Mouse (Mus musculus) megakaryocyte, embryonic 14.5 days (primary cell): ENCODE results near the gene Spata5.

Experiments
- FLI1 ChIP-seq: IDR thresholded peaks from 2 replicates; pipeline ENCODE4 v1.6.1; 2012; ENCODE audit warnings: low read length, inconsistent platforms, mixed read lengths
- GATA1 ChIP-seq: IDR thresholded peaks from 3 replicates; pipeline ENCODE4 v1.6.1; 2012; ENCODE audit warnings: mixed read lengths, low read length, inconsistent platforms, borderline replicate concordance

- TF ChIP-seq FLI1, result no peak
- TF ChIP-seq GATA1, result no peak
These were observed 6.2 kb upstream of the Spata5 start for GRCm38 (mm10) chr3:37413446-37413845.
